Mouse (Mus musculus): ENCODE measurements at regions not wholly inside any gene's neighbourhood (a gene's known extent, or its start where the extent isn't known, plus 50 kb on each side); places are given as distances from the start of the nearest gene placed in this dataset.

DNA sequence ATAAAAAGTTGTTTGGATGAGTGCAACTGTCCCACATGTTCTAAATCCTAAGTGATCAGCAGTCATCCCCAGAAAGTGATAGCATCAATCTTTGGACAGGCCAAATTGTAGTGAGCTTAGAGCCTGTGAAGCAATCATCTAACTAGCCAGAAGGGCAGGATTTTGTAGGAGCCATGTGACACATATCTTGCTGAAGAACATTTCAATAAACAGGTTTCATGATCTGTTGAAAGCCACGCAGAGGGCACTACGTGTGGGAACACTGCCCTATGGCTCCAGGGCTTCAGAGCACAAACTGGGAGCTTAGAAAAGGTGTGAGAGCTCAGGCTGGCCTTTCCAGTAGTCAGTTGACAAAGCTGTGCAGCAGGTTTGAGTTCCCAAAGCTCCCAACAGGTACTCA, 188.3 kb upstream of the Gm21897 start:
- TF ChIP-seq RCOR1 (conservative IDR thresholded peaks at IDR 0.05; ENCODE audit: low read depth, low read length) (no peak), ZNF384 (IDR thresholded peaks at IDR 0.05; ENCODE audit: low read depth, low read length) (no peak), CTCF (conservative IDR thresholded peaks at IDR 0.05 in 1 of 2, IDR thresholded peaks at IDR 0.05 in 1 of 2; ENCODE audit: low read depth in 2 of 2, low read length in 2 of 2) (no peak), USF1 (IDR thresholded peaks at IDR 0.05; ENCODE audit: low read depth, low read length) (no peak), POLR2A (IDR thresholded peaks at IDR 0.05; ENCODE audit: low read depth, low read length) (no peak), EP300 (IDR thresholded peaks at IDR 0.05; ENCODE audit: low read length) (no peak), POLR2AphosphoS2 (IDR thresholded peaks at IDR 0.05; ENCODE audit: low read depth, low read length) (no peak), SMC3 (IDR thresholded peaks at IDR 0.05; ENCODE audit: low read depth, low read length) (no peak), ETS1 (conservative IDR thresholded peaks at IDR 0.05; ENCODE audit: low read depth, low read length) (no peak), ZMIZ1 (IDR thresholded peaks at IDR 0.05; ENCODE audit: low read depth, low read length) (no peak), CHD2 (IDR thresholded peaks at IDR 0.05; ENCODE audit: low read length) (no peak), MAFK (IDR thresholded peaks at IDR 0.05; ENCODE audit: insufficient replicate concordance, low read length) (no peak), JUND (conservative IDR thresholded peaks at IDR 0.05; ENCODE audit: low read depth, low read length) (no peak)

Data from CH12.LX (cell line).